Mouse (Mus musculus): ENCODE measurements at regions not wholly inside any gene's neighbourhood (a gene's known extent, or its start where the extent isn't known, plus 50 kb on each side); places are given as distances from the start of the nearest gene placed in this dataset.

DNA sequence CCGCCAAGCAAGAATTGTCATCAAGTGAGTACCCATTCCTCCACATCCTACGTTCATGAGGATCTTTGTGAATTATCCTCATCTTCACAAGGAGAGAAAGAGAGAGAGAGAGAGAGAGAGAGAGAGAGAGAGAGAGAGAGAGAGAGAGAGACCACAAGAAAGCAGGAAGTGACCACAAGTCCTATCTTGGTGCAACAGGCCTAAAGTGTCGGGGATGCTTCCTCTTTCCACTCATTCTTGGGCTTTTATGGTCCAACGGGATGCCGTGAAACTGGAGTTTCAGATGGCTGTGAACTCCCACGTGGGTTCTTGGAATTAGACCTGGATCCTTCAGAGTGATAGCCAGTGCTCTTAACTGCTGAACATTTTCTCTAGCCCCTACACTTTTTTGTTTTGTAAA, 53.1 kb upstream of the Rai14 start:
- DNase-seq (ENCODE audit: low read depth), result no peak

DNA sequence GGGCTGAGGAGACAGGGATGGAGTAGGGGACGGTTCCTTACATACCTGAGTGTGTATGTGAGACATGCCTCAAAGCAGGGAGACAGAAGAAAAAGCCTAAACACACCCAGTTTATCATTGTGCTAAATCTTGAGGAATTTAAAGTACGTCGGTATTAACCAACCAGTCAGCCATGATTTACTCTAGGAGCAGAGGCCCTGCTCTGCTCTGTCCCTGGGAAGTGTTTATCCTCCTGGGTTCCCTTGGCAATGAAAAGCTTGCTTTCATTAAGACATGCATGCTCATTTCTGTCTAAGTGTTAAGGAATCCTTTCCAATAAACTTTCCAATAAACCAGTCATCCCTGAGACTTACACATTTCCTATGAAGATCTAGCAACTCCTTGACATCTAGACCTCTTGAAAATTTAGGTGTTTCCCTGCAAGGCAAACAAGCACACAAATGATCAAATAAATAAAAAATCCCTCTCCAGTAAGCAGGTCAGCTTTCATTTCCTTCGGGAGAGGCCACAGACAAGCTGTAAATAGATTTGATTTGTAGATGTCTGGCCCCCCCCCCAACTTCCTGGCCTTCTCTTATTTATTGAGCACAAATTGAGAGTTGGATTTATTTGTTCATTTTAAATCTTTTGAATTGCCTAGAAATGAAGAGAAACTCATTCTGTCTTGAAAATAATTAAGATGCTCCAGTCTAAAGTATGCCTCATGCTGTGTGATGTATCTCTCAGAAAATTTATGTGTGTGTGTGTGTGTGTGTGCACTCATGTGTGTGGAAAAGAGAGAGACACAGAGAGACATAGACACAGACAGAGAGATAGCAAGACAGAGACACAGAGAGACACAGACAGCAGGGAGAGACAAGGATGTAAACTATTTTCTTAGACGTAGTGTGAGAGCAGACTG, 56.2 kb upstream of the Rai14 start:
- no peak for DNase-seq (ENCODE audit: low read depth)

DNA sequence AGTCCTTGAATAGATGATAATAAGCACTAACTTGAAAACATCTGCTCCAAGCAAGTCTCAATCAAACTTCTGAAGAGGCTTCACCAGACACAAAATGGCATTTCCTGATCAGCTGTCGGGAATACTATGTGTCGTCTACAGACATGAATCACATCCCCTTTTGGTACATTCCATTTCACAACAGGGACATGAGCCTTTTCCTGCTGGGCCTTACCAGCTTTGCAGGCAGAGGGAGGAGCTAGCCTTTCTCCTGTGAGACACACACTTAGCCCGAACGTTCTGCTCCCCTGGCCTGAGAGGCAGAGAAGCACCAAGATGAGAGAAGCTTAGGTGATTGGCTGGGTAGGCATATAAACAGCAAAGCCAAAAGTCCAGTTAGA, 56.9 kb upstream of the Rai14 start:
- no peak for DNase-seq (ENCODE audit: low read depth)

DNA sequence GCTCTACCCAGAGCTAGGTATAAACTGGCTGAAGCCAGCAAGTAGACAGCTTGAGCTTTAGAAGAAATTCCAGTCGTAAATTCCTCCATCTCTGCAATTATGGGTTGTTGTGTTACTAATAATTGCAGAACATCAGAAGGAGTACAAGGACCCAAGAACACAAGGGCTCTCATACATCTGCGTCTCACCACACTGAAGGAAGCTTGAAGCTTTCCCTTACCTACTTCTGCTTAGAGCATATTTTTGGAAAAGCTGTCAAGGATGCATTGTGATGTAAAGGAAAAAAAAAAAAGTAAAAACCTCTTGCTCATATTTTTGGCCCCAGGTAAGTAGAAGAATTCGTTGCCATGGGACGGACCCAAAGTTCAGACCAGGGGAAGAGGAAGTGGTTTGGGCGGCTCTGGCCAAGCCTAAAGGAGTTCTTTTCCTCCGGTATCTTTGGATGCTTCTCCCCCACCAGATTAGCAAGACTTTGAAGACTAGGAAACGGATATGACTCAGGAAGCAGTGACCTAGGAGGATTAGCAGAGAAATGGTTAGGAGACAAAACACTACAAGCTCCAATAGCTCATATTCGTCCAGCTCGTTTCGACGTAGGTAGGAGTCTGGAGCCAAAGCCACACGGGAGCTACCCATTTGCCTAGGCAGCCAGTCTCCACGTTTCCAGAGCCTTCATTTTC, 65.7 kb upstream of the Rai14 start:
- DNase-seq (ENCODE audit: low read depth), result no peak

DNA sequence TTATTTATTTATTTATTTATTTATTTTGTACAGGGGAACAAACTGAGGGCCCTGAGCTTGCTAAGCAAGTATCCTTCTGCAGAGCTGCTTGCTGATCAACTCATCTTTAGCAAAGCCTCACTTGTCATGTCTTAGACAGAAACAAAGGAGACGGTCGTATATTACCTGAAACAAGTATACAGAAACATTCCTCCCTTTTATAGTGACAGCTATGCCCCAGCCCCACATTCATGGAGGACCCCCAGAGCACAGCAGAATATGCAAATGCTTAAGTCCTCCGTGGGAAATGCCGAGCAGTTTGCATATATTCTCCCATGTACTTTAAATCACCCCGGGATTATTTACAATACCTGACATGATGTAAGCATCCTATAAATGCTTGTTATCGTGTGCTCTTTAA, 74.9 kb upstream of the Rai14 start:
- DNase-seq (ENCODE audit: low read depth), result no peak

DNA sequence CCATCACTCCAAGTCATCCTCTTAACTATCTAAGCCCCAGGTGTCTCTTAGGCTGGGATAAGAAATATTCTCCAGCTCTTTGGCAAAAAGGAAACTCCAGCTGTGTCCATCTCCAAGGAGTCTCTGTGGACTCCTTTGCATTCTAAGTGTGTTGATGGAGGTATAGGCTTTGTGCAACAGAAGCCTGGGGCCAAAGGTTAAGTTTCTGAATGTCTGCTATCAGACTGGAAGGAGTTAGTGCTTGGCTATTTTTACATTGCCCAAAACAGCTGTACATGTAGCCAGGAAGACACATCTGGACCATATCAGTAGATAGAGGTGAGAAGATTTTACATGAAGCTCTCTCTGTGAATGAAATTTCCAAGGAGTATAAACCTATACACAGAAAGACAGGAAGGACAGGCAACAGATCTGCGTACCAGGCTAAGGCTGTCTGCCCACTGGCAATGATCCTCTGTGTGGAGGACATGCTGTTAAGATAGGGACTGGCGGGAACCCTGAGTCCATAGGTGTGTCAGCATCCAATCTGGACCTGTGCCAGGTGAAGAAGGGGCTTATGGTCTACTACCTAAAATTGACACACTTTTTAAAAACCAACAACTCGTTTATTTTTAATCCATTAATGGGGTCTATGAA, 76.6 kb upstream of the Rai14 start:
- DNase-seq (ENCODE audit: low read depth), result no peak

DNA sequence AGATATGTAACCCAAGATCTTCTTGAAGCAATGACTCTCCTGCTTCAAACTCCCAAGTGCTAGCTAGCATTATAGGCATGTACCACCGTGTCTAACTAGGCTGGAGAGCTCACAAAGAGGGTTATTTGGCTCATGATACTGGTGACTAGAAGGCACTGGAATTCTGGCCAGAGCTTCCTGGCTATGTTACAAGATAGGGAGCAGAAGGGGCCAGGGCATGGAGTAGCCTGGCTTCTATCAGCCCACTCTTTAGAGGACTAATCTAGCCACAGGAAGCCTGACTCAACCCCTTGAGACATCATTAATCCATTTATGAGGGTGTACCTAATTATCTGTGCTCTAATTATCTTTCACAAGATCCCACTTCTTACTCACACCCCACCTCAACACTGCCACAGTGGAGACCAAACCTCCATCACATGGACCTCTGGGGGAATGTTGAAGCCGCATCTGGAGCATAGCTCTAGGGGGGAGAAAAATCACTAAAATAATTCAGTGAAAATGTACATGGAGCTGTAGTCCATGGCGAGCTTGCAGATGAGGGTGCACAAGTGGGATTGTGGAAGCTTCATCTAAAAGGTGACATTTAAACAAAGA, 77.2 kb upstream of the Rai14 start:
- no peak for DNase-seq (ENCODE audit: low read depth)

DNA sequence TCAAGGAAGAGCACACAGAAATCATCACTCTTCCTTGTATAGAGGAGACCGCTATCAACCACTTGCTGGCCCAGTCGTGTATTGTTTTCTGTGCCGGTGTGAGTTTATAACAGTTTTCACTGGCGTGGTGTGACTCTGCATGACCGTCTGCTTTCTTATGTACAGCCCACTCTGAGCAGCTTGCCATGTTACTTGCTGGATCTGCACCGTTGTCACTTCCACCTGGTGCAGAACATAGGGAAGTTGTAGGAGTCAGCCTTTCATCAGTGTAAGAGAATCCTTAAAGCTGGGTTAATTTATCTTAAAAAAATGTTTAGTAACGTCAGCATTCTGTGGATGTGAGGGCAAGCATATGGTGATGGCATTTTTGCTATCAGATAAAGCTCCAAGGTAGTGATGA, 77.7 kb upstream of the Rai14 start:
- DNase-seq (ENCODE audit: low read depth), result no peak

DNA sequence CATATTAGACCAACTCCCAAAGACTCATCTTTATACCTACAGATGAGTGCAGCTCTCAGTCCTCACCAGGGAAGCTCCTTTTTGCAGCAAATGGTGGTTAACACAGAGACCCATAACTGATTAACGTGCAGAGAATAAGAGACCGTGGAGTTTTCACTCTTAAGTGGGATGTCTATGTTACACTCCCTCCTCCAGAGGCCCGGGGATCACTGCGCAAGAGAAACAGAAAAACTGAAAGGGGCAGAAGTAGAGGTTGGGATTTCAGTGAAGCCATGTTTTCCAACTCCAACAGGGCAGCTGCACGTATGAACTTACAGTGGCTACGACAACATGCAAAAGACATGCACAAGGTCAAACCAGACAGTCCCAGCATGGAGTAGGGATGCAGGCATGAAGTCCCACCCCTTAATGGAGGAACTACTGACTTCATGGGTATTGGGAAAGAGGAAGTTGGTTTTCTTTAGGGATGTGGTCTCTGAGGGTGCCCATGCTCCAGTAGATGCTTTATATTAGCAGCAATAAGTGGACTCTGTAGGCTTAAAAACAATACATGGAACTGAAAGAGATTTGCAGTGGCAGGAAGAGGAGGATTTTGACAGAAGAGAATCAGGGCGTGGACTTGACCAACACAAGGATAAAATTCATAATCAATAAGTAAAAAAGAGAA, 80.8 kb upstream of the Rai14 start:
- DNase-seq (ENCODE audit: low read depth), result no peak

DNA sequence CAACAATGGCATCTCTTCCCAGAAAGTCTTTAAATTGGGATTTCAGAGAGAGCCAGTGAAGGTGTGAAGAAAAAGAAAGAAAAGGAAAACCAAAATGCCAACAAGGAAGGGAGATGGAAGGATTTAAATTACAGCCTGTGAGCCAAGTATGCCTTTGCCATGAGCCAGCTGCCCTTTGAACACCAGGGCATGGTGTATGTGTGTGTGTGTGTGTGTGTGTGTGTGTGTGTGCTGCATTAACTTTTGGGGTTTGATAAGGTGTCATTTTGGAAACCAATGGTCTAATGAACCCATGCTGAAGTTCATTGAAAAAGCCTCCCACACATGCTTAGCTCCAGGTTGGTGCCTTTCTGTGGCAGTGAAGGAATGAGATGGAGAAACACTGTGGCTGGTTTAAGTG, 85.2 kb upstream of the Rai14 start:
- DNase-seq (ENCODE audit: low read depth), result no peak

DNA sequence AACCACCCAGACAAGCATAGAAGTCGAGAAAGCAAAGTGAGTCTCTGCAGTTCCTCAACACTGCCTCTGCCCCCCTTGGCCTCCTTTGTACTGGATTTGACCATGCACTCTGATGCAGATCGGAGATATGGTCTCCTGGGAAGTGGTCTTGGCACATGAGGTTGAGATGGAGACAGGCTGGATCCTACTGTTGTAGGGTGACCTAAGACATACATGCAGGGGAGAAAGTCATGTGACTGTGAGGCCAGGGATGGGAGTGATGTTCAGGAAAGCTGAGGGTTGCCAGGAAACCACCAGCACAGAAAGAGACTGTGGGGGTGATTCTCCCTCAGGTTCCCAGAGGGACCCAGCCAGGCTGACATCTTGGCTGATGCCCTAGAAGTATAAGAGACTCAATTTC, 99.8 kb upstream of the Rai14 start:
- no peak for DNase-seq (ENCODE audit: low read depth)

DNA sequence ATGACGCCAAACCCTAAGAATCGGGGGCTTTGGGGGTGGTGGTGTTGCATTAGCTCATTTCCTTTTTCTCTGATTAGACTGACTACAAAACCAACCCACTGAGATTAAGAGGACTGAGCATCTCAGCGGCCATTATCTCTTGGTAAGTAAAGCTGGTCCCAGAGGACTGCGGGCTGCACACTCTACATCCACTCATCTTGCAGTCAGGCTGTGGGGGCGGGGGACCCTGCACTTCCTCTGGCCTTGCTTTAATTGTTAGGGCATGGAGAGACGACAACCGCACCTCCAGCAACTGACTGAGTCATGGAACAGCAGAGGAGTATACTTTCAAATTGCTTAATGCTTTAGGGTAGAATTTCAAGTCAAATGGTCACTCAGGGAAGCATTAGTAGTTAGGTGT, 100.3 kb upstream of the Rai14 start:
- no peak for DNase-seq (ENCODE audit: low read depth)

DNA sequence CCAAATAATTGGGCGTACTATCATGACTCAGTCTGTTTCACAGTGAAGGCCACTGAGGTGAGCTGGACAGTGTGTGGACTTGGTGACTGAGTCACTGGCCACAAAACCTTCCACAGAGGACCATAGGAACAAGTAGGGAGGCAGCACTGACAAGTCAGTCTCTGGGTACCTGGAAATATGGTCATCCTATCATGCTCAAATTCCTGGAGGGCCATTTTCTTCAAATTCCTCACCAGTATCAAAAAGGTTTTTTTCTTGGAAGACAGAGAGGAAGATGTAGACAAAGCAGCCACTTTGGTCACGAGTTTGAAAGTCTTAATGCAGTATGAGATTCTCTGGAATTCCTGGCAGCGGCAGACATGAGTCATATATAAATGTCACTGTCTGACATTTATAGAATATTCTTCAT, 101.8 kb upstream of the Rai14 start:
- DNase-seq (ENCODE audit: low read depth), result no peak

DNA sequence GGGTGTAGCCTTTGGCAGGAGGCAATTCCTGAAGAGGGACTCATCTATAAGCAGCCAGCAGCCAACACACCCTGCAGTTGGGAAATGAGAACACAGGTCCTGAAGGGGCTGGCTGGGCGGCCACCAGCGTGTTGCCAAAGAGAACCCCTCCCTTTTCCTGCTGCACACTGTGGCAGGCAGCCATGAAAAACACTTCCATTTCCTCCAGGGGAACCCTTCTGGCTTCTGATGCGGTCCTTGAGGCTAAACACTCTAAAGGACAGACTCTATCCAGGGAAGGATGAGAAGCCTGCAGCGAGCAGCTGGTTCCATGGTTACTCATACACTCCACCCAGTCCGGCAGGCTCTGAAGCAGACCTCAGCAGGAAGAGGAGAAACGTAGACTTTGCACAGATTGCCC, 103.8 kb upstream of the Rai14 start:
- DNase-seq (ENCODE audit: low read depth), result no peak

DNA sequence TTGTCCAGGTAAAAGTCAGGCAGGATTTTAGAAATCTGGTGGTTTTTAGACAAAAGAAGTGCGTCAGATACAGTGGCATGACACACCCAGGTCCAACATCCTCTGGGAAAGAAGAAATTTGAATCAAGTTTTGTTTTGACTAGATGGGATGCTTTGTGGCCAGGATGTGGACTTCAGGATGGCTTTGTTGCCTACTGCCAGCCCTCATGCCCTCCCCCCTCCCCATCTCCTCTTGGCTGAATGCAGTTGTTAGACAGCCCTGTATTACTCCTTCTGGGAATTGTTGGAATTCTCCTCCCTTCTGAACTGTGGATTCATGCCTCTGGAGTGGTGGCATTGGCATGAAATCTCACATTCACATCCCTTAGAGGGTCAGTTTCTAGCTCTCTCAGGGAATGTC, 104.3 kb upstream of the Rai14 start:
- no peak for DNase-seq (ENCODE audit: low read depth)

DNA sequence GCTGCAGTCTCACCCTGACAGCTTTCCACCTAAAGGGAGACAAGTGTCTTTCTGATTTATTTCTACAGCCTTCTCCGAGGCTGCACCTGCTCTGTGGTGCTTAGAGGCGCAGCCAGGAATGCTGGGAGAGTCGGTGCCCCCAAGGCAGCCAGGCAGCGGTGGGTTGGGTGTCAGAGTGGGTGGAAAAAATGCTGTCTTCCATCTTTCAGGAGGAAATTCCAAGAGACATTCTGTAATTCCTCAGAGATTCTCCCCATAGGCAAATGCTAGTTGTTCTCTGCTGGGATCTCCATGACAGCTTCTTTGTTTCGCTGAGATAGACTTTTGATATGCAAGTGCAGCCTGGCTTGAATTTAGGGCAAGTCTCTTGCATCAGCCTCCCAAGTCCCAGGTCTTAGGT, 109.5 kb upstream of the Rai14 start:
- DNase-seq (ENCODE audit: low read depth), result no peak

DNA sequence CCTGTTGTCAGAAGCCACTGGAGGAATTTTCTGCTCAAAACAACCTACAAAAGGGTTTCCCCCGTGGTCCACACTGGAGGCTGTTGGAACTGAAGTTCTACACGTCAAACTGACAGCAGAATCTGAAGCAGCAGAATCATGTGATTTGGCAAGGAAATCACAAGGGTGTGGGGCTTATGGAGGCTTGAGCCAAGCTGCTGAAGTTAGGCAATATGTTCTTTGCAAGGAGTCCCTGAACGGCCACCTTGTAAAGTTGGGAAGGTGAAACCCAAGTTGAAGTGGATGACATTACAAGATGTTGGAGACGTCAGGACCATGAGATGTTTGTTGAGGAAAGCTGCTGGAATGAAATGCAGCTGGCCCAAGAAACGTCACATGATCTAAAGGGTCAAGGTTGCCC, 115.2 kb upstream of the Rai14 start:
- no peak for DNase-seq (ENCODE audit: low read depth)

DNA sequence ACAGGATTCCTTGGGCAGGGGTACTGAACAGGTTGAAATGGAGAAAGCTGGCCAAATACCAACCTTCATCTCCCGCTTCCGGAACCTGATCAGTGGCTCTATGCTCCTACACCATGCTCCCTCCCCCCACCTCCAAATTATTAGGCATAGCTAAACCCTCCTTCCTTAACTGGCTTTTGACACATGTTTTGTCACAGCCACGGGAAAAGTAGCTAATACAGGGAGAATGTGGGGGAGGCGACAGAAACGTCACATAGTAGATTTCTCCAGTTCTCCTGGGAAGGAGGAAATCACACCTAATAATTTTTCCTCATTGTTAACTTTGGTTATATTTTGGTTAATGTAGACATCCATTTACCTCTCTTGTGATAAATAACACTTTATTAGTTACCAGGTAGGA, 116.1 kb upstream of the Rai14 start:
- no peak for DNase-seq (ENCODE audit: low read depth)

DNA sequence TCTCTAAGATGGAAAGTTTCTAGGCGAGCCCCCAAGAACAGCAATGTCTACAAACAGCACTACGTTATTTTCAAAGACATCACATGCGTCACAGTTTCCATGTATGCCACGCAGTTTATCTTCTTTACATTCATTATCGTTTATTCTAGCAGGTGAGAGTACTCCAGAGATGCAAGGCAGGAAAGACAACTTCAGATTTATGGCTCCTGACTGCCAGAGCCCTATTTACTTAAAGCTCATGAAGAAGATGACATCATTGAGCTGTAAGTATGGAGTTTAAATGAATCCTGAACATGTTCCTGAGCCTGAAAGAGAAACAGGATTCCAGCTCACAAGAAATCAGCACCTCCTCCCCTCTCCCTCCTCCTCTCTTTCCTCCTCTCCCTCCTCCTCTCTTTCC, 116.7 kb upstream of the Rai14 start:
- no peak for DNase-seq (ENCODE audit: low read depth)

DNA sequence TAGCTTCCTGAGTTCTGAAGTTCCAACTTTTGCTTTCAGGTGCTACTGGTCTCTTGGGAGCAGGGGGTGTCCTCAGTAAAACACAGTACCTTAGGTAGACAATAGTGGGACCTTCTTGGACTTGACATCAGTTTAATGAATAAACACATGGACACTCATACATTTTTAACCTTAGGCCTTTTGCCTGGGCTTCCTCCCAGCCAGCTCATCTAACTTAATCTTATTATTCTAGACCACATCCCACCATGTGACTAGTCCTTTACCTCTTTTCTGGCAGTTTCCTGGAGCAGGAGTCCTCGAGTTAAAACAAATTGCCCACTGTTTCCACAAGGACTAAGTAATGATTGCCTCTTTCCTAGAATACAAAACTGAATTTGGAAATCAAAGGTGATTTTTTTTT, 117.9 kb upstream of the Rai14 start:
- DNase-seq (ENCODE audit: low read depth), result no peak

DNA sequence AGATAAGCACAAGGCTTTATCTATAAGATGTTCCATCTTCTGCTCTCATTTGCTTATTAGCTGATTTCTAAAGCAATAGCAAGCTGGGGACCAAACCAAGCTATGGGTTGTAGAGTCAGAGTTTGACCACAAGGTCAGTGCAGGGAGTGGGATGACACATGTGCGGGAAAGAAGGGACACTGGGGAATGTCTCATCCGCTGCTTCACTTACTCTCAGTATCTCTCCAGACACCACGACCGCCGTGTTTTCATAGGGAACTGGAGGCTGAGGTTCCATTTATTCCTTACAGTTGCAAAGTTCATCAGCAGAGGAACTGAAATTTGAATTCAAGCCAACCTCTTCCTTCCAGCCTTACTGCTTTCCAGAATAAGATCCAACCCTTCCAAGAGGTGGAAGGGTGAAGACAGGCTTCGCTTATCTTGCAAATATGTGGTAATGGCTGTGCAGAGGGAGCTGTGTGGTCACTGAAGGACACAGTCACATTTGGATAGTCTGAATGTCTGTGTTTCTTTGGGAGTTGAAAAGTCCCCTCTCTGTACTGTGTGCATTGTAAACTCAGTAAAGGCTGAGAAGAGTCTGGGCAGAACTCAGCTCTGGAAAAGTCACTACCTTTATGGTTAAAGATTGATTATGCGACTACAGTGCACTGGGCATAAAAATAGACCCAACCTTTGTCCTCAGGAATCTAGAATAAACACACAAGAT, 118.1 kb upstream of the C1qtnf3 start:
- DNase-seq (ENCODE audit: low read depth), result no peak
